Mouse (Mus musculus) ZHBTc4 (cell line): ENCODE data around the gene Sulf2.

Experiments used
- DNase-seq: peaks from one replicate; pipeline ENCODE4 v3.0.0-alpha.2; 2011; ENCODE audit warnings: low read depth, low spot score

Sulf2 gene

GRCm38 (mm10) chr2:166150584-166150983 lies 4.9 kb downstream of the Sulf2 start:
- no peak for DNase-seq

GRCm38 (mm10) chr2:166149482-166149881 lies 6.0 kb downstream of the Sulf2 start:
- DNase-seq = no peak

GRCm38 (mm10) chr2:166148672-166149332 lies 6.7 kb downstream of the Sulf2 start:
- DNase-seq = no peak

- DNase-seq = no peak
Observed at GRCm38 (mm10) chr2:166147930-166148651, 7.4 kb downstream of the Sulf2 start.

GRCm38 (mm10) chr2:166146446-166146845 lies 9.0 kb downstream of the Sulf2 start:
- DNase-seq = no peak

DNA sequence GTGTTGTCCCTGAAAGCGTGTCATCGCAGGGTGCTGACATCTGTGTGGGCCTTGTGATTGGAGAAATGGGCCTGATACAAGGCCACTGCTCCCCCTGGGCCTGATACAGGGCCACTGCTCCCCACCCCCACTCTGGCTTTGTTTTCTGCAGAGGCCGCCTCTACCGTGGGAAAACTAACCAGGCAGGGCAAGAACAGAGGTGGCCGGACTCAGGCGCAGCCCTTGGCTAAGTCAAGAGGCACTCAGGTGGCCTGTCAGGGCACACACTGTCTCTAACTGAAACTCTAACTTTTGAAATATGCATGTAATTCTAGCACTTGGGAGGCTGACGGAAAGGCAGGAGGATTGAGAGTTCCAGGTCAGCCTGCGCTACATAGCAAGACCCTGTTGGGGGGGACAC lies 10.4 kb downstream of the Sulf2 start:
- DNase-seq = no peak

DNA sequence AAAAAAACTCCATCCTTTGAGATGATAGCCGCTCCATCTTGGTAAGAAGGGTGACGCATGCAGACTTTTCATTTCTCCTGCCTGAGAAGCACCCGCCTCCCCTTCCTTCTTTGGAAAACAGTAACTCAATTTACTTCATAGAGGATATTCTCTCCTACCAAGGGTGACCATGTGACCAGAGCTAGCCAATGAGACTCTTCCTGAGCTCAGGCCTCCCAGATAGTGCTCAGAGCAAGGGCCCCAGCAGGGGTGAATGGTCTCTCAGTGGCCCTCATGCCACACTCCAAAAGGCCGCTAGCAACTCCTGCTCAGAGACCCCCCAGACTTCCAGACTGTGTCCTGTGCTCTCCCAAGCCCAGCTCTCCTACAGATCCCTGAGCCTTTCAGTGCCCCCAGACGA lies 11.6 kb downstream of the Sulf2 start:
- DNase-seq = peak; percentile 77

- DNase-seq = no peak
Observed at GRCm38 (mm10) chr2:166142561-166143112, 12.8 kb downstream of the Sulf2 start.

GRCm38 (mm10) chr2:166141910-166142309 lies 13.6 kb downstream of the Sulf2 start:
- DNase-seq = no peak

GRCm38 (mm10) chr2:166141039-166141438 lies 14.4 kb downstream of the Sulf2 start:
- DNase-seq = peak; percentile 70

DNA sequence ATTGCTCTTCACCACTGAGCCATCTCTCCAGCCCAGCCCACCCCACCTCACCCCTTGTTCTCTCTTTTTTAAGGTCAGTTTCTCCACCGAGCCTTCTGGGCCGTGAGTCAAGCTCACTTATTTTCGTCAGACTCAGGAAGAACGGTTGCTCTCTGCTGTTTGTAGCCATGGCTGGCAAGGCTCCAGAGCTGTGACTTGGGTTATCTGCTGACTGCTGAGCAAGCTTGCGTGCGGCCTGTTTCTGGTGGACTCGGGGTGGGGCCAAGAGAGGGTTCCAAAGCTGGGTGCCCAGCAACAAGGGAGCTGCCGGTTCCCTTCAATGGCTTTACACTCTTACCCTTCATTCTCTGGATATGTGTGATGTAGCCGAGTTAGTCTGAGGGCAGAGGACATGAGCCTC lies 15.0 kb downstream of the Sulf2 start:
- DNase-seq = no peak

DNA sequence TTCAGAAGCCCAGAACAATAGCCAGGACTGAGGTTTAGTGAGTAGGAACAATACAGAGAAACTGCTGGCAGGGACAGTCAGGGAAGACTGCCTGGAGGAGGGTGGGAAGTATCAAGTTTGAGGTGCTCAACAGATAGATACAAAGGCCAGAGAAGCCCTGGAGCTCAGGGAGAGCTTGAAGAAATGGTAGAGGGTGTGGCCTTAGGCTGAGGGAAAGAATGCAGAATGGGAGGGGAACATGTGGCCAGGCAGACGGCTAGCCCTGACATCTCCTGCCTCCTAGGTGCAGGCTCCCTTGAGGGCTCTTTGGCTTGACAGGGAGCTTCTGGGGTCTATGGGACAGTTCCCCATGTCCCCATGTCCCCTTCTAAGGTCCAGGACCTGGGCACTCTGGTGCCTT lies 17.2 kb downstream of the Sulf2 start:
- peak; percentile 66 for DNase-seq

DNA sequence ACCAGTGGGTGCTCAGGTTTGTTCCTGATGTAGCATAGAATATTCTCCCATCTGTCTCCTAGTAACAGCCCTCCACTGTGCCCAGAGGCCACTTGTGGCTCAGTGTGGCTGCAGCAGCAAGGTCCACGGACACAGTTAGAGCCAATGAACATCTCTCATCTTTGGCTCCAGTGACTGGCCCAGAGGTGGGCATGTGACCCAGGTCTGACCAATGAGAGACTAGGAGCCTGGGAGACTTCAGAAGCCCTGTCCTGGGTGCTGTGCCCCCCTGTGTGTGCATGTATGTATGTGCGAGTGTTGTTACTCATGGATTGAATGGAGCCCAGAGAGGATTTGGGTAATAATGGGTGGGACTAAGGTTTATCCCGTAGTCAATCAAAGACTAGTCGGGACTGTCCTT lies 18.0 kb downstream of the Sulf2 start:
- peak; percentile 67 for DNase-seq

DNA sequence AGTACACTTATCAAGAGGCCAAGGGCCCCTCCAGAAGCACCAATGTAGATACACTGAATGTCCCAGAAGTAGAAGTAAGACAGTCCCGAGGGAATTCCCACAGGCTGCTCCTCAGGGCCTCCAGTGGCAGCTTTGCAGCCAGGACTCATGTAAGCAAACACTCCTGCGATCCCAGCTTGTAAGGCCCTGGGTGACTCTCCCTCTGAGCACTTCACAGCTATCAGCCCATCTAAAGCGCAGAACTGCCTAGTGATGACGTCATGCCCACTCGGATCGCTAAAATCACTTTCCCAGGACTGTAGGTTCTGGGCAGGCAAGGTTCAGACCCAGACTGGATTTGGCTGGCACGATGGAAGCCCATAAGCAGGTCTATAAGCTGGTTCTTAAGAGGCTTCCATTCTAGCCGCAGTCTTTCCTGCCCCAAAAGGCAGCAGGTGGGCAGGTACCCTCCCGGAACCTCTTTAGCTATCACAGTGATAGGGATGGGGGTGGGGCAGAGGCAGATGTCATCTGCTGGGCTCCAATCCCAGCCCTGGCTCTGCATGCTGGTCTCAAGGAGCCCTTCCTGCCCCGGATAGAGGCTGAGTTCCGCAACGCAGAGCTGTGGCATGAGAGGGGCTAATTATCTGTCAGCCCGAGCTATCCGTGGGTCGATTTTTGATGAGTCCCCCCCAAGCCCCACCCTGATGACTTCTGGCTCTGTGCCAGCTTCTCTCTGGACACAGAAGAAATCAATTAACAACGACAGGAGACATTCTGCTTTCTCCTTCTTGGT lies 19.6 kb downstream of the Sulf2 start:
- DNase-seq = no peak

DNA sequence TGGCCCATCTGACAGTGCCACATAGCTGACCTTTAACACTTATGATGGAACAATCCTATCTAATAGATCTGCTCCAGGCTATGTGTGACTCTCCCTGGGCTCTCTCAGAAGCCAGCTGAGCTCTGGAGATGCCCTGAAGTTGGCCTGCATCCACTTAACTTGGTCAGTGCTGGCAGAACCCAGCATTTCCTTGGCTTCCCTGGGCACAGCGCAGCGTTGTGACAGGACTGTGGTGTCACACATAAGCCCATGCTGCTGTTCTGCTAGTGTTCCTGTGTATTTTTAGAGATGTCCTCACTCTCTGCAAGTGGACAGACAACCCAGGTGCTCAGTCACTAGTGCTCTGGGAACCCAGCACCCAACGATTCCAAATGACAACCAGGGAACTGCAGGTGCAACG lies 26.7 kb downstream of the Sulf2 start:
- DNase-seq = no peak

GRCm38 (mm10) chr2:166128032-166128431 lies 27.4 kb downstream of the Sulf2 start:
- DNase-seq = no peak

DNA sequence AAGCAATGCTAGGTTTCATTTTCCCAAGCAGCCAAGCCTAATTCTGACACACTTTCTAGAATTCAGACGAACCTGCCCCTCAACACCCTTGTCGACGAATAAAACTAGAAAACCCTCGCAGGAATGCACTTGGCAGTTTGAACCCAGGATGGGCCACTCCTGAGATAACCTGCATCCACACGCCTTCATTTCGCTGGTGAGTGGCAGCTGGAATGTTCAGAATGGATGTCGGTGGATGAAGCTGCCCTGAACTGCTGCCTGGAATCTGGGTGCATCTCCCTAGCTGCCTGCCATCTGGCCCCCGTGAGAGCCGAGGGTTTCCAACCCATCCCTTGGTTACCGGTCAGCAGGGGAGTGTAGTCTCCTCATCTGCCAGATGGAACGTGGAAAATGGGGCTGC lies 29.1 kb downstream of the Sulf2 start:
- no peak for DNase-seq

GRCm38 (mm10) chr2:166125492-166126252 lies 29.8 kb downstream of the Sulf2 start:
- peak; percentile 94 for DNase-seq

DNA sequence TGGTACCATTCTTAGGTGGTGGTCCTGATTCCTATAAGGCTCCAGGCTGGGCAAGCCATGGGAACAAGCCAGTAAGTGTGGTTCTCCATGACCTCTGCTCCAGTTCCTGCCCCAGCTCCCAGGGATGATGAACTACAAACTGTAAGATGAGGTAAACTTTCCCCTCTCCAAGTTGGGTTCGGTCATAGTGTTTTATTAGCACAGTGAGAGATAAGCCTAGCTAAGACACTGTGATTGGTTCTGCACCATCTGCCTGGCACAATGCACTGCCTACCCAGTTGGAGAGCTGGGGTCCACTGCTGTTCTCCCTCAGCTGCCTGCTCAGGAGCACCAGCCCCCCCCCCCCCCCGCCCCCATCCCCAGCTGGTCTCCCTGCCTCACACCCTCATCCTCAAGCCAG lies 30.4 kb downstream of the Sulf2 start:
- DNase-seq = no peak

GRCm38 (mm10) chr2:166122781-166123180 lies 32.7 kb downstream of the Sulf2 start:
- DNase-seq = no peak

- DNase-seq = no peak
Observed at GRCm38 (mm10) chr2:166121681-166122355, 33.6 kb downstream of the Sulf2 start.
